Mouse (Mus musculus) C2C12 (cell line): Measurements from ENCODE around the gene Dnaaf5. TPM values are rescaled to one million over a fixed set of nuclear protein-coding genes. Genes with fewer than 3 reads are reported as not detected.

Source experiments
- H3K27me3 ChIP-seq: one replicate; pipeline ENCODE4 v1.6.1; 2011; ENCODE audit not compliant: control insufficient read depth, insufficient read depth, insufficient read length
- H3K36me3 ChIP-seq: one replicate; pipeline ENCODE4 v1.6.1; 2011; ENCODE audit not compliant: control insufficient read depth, insufficient read depth
- H3K4me3 ChIP-seq: one replicate; pipeline ENCODE4 v1.5.1; 2011; ENCODE audit warnings: mild to moderate bottlenecking, control low read depth; ENCODE audit not compliant: poor library complexity, insufficient read depth, severe bottlenecking
- H3K79me2 ChIP-seq: one replicate; pipeline ENCODE4 v1.6.1; 2011; ENCODE audit not compliant: control insufficient read depth, insufficient read depth
- H3K79me3 ChIP-seq: one replicate; pipeline ENCODE4 v1.6.1; 2011; ENCODE audit warnings: low read depth, control low read depth
- H3ac ChIP-seq: one replicate; pipeline ENCODE3; 2011; ENCODE audit warnings: low read depth; ENCODE audit not compliant: control insufficient read depth, insufficient read length
- CEBPB ChIP-seq: IDR thresholded peaks from one replicate; pipeline ENCODE4 v1.6.1; 2011; ENCODE audit warnings: low read depth, mild to moderate bottlenecking, control low read depth, moderate library complexity
- CTCF ChIP-seq: IDR thresholded peaks from one replicate; pipeline ENCODE4 v1.5.1; 2011; ENCODE audit not compliant: control insufficient read depth, insufficient read depth, insufficient read length
- FOSL1 ChIP-seq: IDR thresholded peaks from one replicate; pipeline ENCODE4 v1.8.0; 2011; ENCODE audit warnings: mild to moderate bottlenecking, low read length; ENCODE audit not compliant: poor library complexity, insufficient read depth, severe bottlenecking
- MAX ChIP-seq: IDR thresholded peaks from one replicate; pipeline ENCODE4 v1.6.1; 2011; ENCODE audit warnings: mild to moderate bottlenecking, control low read depth
- MYOD1 ChIP-seq: IDR thresholded peaks from one replicate; pipeline ENCODE4 v1.6.1; 2011; ENCODE audit warnings: low read depth; ENCODE audit not compliant: control insufficient read depth, insufficient read length
- MYOG ChIP-seq: IDR thresholded peaks from one replicate; pipeline ENCODE4 v1.6.1; 2011; ENCODE audit not compliant: control insufficient read depth, insufficient read length; ENCODE audit errors: extremely low read depth
- USF1 ChIP-seq: IDR thresholded peaks from one replicate; pipeline ENCODE4 v1.6.1; 2011; ENCODE audit warnings: low read depth, mild to moderate bottlenecking, control low read depth, moderate library complexity
- polyA plus RNA-seq: library from polyadenylated mRNA; unstranded; fragments of >200 nt; fragmentation: generic; extraction: Trizol; gene quantifications from one replicate; pipeline ENCODE4 v1.2.1, GENCODE M21; 2012; ENCODE audit warnings: missing spikeins

Dnaaf5 gene
- polyA plus RNA-seq, 1 experiment = 32.6 TPM

- Histone ChIP-seq H3K27me3 (no peaks in the 10 kb centered on the region), H3ac (no peak overlapping the region), H3K36me3 (no peaks in the 10 kb centered on the region), H3K79me3 (no peaks in the 10 kb centered on the region), H3K79me2 (no peaks in the 10 kb centered on the region), H3K4me3 (no peak overlapping the region)
- TF ChIP-seq CEBPB (no peak), CTCF (no peak), FOSL1 (no peak), USF1 (no peak), MYOG (no peak), MAX (no peak), MYOD1 (no peak)
These were observed 20.9 kb upstream of the Dnaaf5 start for GRCm38 (mm10) chr5:139129078-139129477.

GRCm38 (mm10) chr5:139129572-139130151 is 20.4 kb upstream of the Dnaaf5 start:
- H3K4me3 ChIP-seq = no peak overlapping the region

GRCm38 (mm10) chr5:139130351-139130750 is 19.7 kb upstream of the Dnaaf5 start:
- Histone ChIP-seq H3K27me3 (no peaks in the 10 kb centered on the region), H3K36me3 (no peaks in the 10 kb centered on the region), H3ac (no peak overlapping the region), H3K4me3 (no peak overlapping the region), H3K79me3 (no peaks in the 10 kb centered on the region), H3K79me2 (no peaks in the 10 kb centered on the region)
- no peak for TF ChIP-seq MYOG
- no peak for TF ChIP-seq CTCF
- no peak for TF ChIP-seq USF1
- TF ChIP-seq MAX = no peak
- TF ChIP-seq CEBPB = no peak
- TF ChIP-seq MYOD1 = no peak
- TF ChIP-seq FOSL1 = no peak

More at GRCm38 (mm10) chr5:139129572-139130151, 20.4 kb upstream of the Dnaaf5 start:
- no peaks in the 10 kb centered on the region for H3K36me3 ChIP-seq
- H3K27me3 ChIP-seq = no peaks in the 10 kb centered on the region
- TF ChIP-seq MAX (no peak), CTCF (no peak), FOSL1 (no peak), CEBPB (no peak)
- no peaks in the 10 kb centered on the region for H3K79me2 ChIP-seq
- no peaks in the 10 kb centered on the region for H3K79me3 ChIP-seq
- no peak overlapping the region for H3ac ChIP-seq

- Histone ChIP-seq H3K4me3 (no peak overlapping the region), H3K79me3 (no peaks in the 10 kb centered on the region), H3ac (no peak overlapping the region), H3K79me2 (no peaks in the 10 kb centered on the region), H3K27me3 (no peaks in the 10 kb centered on the region), H3K36me3 (no peaks in the 10 kb centered on the region)
- TF ChIP-seq FOSL1 = no peak
- TF ChIP-seq MYOG = no peak
- no peak for TF ChIP-seq USF1
- TF ChIP-seq CTCF = no peak
- no peak for TF ChIP-seq CEBPB
- no peak for TF ChIP-seq MAX
These were observed 15.5 kb upstream of the Dnaaf5 start for GRCm38 (mm10) chr5:139134501-139134900.

- Histone ChIP-seq H3K79me2 (no peaks in the 10 kb centered on the region), H3K4me3 (no peak overlapping the region), H3K27me3 (no peaks in the 10 kb centered on the region), H3K79me3 (no peaks in the 10 kb centered on the region), H3K36me3 (no peaks in the 10 kb centered on the region), H3ac (no peak overlapping the region)
- TF ChIP-seq CTCF (no peak), USF1 (no peak), MYOD1 (no peak), FOSL1 (no peak), MYOG (no peak), CEBPB (no peak), MAX (no peak)
These were observed 13.7 kb upstream of the Dnaaf5 start for GRCm38 (mm10) chr5:139136341-139136740.

GRCm38 (mm10) chr5:139137176-139137575 is 12.8 kb upstream of the Dnaaf5 start:
- H3ac ChIP-seq = no peak overlapping the region
- no peaks in the 10 kb centered on the region for H3K79me2 ChIP-seq
- no peaks in the 10 kb centered on the region for H3K79me3 ChIP-seq
- TF ChIP-seq CTCF (no peak), MYOG (no peak), USF1 (no peak), FOSL1 (no peak), CEBPB (no peak), MYOD1 (no peak), MAX (no peak)
- no peak overlapping the region for H3K4me3 ChIP-seq
- no peaks in the 10 kb centered on the region for H3K27me3 ChIP-seq
- H3K36me3 ChIP-seq = no peaks in the 10 kb centered on the region
